Mouse (Mus musculus) forebrain, embryonic 12.5 days (tissue): ENCODE results near the gene Armc7. TPM values are rescaled to one million over a fixed set of nuclear protein-coding genes. Genes with fewer than 3 reads are reported as not detected.
A peak's percentile ranks its signal among the peaks of the same experiment; 100 is the strongest.

ENCODE experiments used
- ATAC-seq: fragments of 200-750 bp; cut with Nextera tagmentation; 2 replicates; pipeline ENCODE4 v1.8.0; 2017; ENCODE audit warnings: moderate TSS enrichment; ENCODE audit not compliant: low FRiP score
- H3K27ac ChIP-seq: fragments of 300-500 bp; sonication (generic); 2 replicates; pipeline ENCODE4 v1.5.1; 2016; ENCODE audit warnings: mild to moderate bottlenecking
- H3K27me3 ChIP-seq: fragments of 300-500 bp; sonication (generic); 2 replicates; pipeline ENCODE4 v1.6.1; 2016; ENCODE audit warnings: mild to moderate bottlenecking
- H3K36me3 ChIP-seq: fragments of 300-500 bp; sonication (generic); replicated peaks from 2 replicates; pipeline ENCODE4 v1.6.1; 2016; ENCODE audit warnings: mild to moderate bottlenecking
- H3K4me1 ChIP-seq: fragments of 300-500 bp; sonication (generic); 2 replicates; pipeline ENCODE4 v1.6.1; 2016
- H3K4me2 ChIP-seq: fragments of 300-500 bp; sonication (generic); 2 replicates; pipeline ENCODE4 v1.6.1; 2016; ENCODE audit warnings: mild to moderate bottlenecking, moderate library complexity
- H3K4me3 ChIP-seq: fragments of 300-500 bp; sonication (generic); replicated peaks from 2 replicates; pipeline ENCODE4 v1.5.1; 2016; ENCODE audit warnings: mild to moderate bottlenecking
- H3K9ac ChIP-seq: fragments of 300-500 bp; sonication (generic); 2 replicates; pipeline ENCODE4 v1.6.1; 2016; ENCODE audit warnings: mild to moderate bottlenecking
- H3K9me3 ChIP-seq: fragments of 300-500 bp; sonication (generic); 2 replicates; pipeline ENCODE4 v1.6.1; 2016
- WGBS: fragments of 180-500 bp; shearing (Covaris S2); methylation state at CpG from one replicate; pipeline ENCODE4 v1.1.7; 2016; 5-methylcytosine and 5-hydroxymethylcytosine counted together
- polyA plus RNA-seq: library from polyadenylated mRNA; unstranded; fragments of >200 nt; fragmentation: Nextera tagmentation; extraction: Ambion mirVana; gene quantifications from 2 replicates; pipeline ENCODE4 v1.2.1, GENCODE M21; 2016

Armc7 gene
- polyA plus RNA-seq, result 10.9 and 11.0 TPM in 2 replicates

DNA sequence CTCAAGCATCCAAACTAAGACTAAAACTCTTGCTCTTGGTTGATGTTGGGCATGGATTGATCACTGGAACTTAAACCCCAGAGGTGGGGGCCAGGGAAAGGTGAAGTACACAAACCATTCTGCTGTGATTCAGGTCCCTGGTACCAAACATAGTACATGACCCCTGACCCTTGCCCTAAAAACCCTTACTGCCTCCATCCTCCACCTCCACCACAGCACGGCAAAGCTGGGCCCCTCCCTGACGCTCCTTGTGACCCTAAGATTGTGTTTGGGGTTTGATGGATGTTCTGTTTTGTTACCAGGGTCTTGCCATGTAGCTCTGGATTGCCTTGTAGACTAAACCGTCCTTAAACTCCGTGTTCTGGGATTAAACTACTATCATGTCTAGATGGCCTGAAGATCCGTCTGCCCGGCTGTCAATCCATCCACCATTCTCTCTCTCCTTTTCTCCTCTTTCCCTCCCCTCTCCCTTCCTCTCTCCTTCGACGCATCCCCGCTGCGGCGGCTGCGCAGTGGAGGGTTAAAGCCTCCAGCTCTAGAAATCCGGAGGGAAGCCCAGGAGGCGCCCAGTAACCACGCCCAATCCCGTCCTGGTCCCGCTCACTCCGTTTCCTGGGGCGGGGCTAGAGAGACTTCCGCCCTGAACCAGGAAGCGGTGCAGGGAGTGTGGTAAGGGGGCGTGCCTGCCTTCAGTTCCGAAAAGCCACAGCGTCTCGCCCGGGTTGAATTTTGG lies at the start of gene Armc7:
Gene Armc7 (plus strand): TSS at position 643 of the 733 bp plus-strand sequence.
- peak; percentile 97 for ATAC-seq
- peak within 1 kb of the TSS; percentile 85 for H3K27ac ChIP-seq
- H3K9me3 ChIP-seq, result no peaks in the 10 kb centered on the region
- peak within 1 kb of the TSS; percentile 99 for H3K4me2 ChIP-seq
- peak within 1 kb of the TSS; percentile 85 for H3K4me3 ChIP-seq
- peaks cover 35% of the 10 kb centered on the region for H3K4me1 ChIP-seq
- H3K27me3 ChIP-seq, result no peaks in the 10 kb centered on the region
- H3K36me3 ChIP-seq, result no peaks in the 10 kb centered on the region
- WGBS, result under 1% methylated on average over 26 of the region's 26 CpGs
- peak within 1 kb of the TSS; percentile 79 for H3K9ac ChIP-seq

DNA sequence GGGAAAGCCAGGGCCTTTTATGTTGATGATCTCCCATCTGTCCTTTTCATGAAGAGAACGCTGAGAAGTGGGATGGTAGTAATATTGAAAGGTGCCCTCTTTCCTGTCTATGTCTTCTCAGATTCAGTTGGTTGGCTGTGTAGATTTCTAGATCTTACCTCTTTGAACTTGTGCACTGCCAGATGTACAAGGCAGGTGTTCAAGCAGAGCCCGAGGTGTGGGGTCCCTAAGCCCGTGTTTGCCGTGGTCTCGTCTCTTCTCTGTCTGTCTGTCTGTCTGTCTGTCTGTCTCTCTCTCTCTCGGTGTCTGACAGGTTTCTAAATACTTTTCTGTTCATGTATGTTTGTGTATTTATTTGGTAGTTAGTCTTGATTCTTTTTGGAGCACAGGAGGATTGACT lies 49.8 kb upstream of the Armc7 start:
- Histone ChIP-seq H3K4me3 (no peak overlapping the region), H3K27ac (no peak overlapping the region), H3K9ac (no peak overlapping the region), H3K4me1 (peaks cover 26% of the 10 kb centered on the region), H3K27me3 (no peaks in the 10 kb centered on the region), H3K9me3 (no peaks in the 10 kb centered on the region), H3K36me3 (peaks cover 67% of the 10 kb centered on the region), H3K4me2 (no peak overlapping the region)
- WGBS, result 91% methylated on average over 6 of the region's 6 CpGs
- ATAC-seq, result no peak

DNA sequence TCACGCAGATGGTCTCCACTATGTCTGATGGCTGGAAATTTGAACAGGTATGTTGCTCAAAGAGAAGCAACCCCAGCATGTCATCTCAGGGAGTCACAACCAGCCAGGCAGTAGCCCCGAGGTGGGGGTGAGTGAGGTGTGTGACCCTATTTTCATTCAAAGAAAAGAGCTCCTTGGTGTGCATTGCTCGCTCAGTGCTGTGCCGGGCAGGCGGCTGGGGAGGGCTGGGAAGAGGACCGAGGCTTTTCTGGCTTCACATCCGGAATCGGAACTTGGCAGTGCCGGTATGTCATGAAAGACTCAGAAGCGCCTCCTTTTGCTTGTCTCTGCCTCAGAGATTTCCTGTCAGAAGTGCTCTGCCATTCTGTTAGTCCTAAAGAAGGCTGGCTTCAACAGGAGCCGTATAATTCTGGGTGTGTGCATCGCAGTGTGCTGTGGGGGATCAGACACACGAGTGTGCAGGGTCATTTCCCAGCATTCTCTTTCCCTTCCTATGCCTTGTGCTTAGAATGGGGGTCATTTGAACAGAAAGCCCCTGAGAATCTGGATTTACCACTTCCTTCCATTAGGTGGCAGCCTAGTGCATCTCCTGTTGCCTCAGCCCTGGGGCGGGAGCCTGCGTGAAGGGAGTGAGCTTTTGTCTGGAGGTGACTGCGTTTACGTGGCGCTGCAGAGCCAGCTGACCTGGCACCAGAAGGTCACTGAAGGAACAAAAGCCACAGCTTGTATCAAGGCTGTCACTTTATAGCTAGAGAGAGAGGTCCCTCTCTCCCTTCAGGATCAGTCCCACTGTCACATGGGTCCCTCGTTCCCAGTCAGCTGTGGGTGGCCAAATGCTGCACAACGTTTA lies 47.8 kb upstream of the Armc7 start:
- no peaks in the 10 kb centered on the region for H3K27me3 ChIP-seq
- peak; percentile 65 for ATAC-seq
- H3K9me3 ChIP-seq, result no peaks in the 10 kb centered on the region
- peaks cover 12% of the 10 kb centered on the region for H3K4me1 ChIP-seq
- H3K4me2 ChIP-seq, result peak overlapping the region; percentile 34; the same call in 1 of the 2 replicates
- 30% methylated on average over 20 of the region's 20 CpGs for WGBS
- no peak overlapping the region for H3K9ac ChIP-seq
- no peak overlapping the region for H3K4me3 ChIP-seq
- peak overlapping the region; percentile 56 for H3K27ac ChIP-seq
- H3K36me3 ChIP-seq, result peaks cover 79% of the 10 kb centered on the region

DNA sequence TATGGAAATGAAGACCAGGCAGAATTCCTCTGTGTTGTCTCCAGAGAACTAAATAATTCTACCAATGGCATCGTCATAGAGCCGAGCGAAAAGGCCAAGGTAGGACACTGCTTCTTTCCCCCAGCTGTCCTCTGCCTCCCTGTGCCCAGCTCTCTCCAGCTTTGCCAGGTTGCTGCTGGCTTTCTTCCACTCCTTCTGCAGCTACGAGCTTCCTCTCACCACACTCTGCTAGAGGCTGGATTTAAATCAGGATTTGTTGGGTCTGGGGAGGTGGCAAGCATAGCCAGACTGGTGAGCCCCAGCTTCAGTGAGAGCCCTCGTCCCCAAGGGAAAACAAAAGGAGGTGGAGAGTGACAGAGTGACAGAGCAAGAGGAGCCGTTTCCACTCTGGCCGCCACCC lies 46.2 kb upstream of the Armc7 start:
- Histone ChIP-seq H3K4me2 (no peak overlapping the region), H3K9ac (no peak overlapping the region), H3K36me3 (peaks cover 78% of the 10 kb centered on the region), H3K9me3 (no peaks in the 10 kb centered on the region), H3K27me3 (no peaks in the 10 kb centered on the region), H3K4me1 (peaks cover 12% of the 10 kb centered on the region), H3K27ac (no peak overlapping the region), H3K4me3 (no peak overlapping the region)
- WGBS, result 92% methylated on average over 7 of the region's 7 CpGs
- no peak for ATAC-seq

DNA sequence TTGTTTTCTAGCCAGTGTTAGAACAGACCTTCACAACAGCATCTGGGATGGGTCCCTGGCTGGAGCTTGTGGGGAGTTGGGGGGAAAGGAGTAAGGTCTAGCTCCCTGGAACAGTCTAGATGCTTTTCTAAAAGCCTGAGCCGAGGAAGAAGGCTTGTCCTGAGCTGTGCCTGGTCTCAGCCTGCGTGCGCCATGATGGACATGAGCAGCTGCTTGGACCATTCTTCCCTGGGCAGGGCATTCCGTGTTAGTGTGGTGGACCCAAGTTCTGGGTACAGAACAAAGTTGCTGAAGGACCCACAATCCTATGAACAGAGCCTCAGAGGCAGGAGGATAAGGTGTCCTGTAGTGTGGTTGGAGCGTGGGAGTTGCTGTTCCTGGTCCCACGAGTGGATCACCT lies 44.9 kb upstream of the Armc7 start:
- Histone ChIP-seq H3K4me3 (no peak overlapping the region), H3K9ac (no peak overlapping the region), H3K27me3 (peaks cover 8% of the 10 kb centered on the region; the same call in 1 of the 2 replicates), H3K27ac (no peak overlapping the region), H3K9me3 (no peaks in the 10 kb centered on the region), H3K4me1 (peaks cover 15% of the 10 kb centered on the region), H3K36me3 (peaks cover 67% of the 10 kb centered on the region), H3K4me2 (no peak overlapping the region)
- ATAC-seq, result no peak
- 96% methylated on average over 6 of the region's 6 CpGs for WGBS

DNA sequence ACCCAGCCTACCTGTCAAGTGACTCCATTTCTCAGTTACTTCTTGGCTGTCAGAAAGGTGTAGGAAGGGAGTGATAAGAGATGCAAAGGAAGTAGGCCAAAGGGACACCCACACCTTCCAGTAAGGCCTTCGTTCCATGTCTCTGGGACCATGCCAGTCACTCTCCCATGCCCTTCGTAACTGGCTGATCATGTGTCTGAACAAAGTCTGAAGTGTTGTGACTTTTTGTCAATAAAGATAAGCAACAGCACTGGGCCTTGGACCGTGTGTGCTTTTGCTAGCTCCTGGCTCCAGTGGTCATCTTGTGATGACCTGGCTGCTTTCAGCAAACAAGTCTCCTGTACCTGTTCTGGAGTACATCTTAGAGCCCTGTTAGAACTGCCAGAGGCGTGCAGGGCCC lies 42.7 kb upstream of the Armc7 start:
- H3K27ac ChIP-seq, result no peak overlapping the region
- no peak for ATAC-seq
- H3K27me3 ChIP-seq, result peaks cover 8% of the 10 kb centered on the region; the same call in 1 of the 2 replicates
- no peaks in the 10 kb centered on the region for H3K9me3 ChIP-seq
- H3K4me3 ChIP-seq, result no peak overlapping the region
- peaks cover 18% of the 10 kb centered on the region for H3K4me1 ChIP-seq
- 81% methylated on average over 4 of the region's 4 CpGs for WGBS
- no peak overlapping the region for H3K9ac ChIP-seq
- H3K4me2 ChIP-seq, result no peak overlapping the region
- H3K36me3 ChIP-seq, result peaks cover 49% of the 10 kb centered on the region

DNA sequence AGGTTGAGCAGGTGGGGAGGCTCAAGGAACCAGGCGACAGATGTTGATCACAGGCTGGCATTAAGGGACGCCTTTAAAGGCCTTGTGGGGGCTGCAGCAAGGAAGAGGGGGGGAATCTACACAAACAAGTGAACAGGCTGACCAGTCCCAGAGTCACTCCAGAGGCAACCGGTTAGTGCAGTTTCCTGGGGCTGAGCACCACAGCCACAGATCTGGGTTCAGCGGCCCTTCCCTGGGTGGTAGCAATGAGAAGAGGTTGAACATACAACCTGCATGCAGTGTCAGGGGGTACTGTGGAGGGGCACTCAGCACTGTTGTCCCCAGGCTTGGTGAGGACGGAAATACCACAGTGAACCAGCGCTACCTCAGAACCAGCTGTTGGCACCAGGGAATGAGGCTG lies 42.1 kb upstream of the Armc7 start:
- WGBS, result 82% methylated on average over 6 of the region's 6 CpGs
- no peak for ATAC-seq
- Histone ChIP-seq H3K4me2 (no peak overlapping the region), H3K9ac (no peak overlapping the region), H3K36me3 (peaks cover 48% of the 10 kb centered on the region), H3K4me1 (peaks cover 12% of the 10 kb centered on the region), H3K27ac (no peak overlapping the region), H3K9me3 (no peaks in the 10 kb centered on the region), H3K27me3 (peaks cover 8% of the 10 kb centered on the region; the same call in 1 of the 2 replicates), H3K4me3 (no peak overlapping the region)

DNA sequence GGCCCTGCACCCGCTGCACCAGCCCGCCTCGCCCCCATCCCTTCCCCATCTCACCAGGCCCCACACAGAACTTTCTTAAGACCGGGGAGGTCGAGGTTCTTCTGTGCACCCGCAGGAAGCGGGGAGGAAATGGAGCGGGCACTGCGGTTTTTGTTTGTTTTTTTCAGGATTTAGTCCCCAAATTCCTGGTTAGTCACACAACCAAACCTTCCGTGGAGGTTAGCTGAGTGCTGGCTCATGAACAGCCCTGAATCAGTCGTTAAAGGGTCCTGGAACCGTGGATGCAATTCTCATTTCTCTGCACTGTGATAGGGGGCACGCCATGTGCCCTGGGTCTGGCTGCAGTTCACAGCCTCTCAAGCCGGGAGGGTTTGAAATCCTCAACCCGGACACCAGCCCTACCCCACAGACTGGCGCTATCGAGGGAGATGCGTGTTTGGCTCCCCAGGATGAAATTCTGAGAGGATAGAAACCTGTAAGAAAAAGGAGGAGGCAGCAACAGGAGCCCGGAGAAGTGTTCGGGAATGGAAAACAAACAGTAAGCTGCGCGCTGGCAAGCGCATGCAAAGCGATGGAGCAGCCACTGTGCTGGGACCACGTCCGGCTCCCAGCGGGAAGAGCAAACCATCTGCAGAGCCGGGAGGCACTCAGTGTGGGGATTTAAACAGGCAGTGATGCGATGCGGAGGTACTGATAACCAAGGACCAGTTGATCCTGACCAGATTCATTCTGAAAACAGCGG lies 39.7 kb upstream of the Armc7 start:
- Histone ChIP-seq H3K27me3 (peaks cover 8% of the 10 kb centered on the region; the same call in 1 of the 2 replicates), H3K4me1 (peaks cover 12% of the 10 kb centered on the region), H3K9me3 (no peaks in the 10 kb centered on the region), H3K27ac (no peak overlapping the region), H3K9ac (peak overlapping the region; percentile 48), H3K36me3 (peaks cover 24% of the 10 kb centered on the region), H3K4me2 (peak overlapping the region; percentile 53), H3K4me3 (peak overlapping the region; percentile 25)
- ATAC-seq, result peak; percentile 58; the same call in 1 of the 2 replicates
- 6% methylated on average over 31 of the region's 31 CpGs for WGBS

DNA sequence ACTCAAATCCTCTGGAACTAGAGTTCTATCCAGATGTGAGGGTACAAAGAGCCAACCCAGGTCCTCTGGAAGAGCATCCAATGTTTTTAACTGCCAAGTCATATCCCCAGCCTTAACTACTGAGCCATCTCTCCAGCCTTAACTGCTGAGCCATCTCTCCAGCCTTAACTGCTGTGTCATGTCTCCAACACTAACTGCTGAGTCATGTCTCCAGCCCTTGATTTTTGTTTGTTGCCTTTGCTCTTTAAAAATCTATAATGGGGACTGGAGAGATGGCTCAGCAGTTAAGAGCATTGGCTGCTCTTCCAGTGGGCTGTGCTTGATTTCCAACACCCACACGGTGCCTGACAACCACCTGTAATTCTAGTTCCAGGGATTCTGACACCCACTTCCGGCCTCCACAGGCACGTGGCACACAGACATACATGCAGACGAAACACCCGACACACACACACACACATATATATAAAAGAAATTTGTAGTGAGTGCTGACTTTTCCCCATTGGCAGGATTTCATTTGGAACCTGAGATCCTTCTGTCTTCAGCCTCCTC lies 37.8 kb upstream of the Armc7 start:
- WGBS, result 85% methylated on average over 5 of the region's 5 CpGs
- H3K4me2 ChIP-seq, result no peak overlapping the region
- H3K4me3 ChIP-seq, result no peak overlapping the region
- peaks cover 8% of the 10 kb centered on the region; the same call in 1 of the 2 replicates for H3K27me3 ChIP-seq
- no peak for ATAC-seq
- no peak overlapping the region for H3K27ac ChIP-seq
- H3K4me1 ChIP-seq, result peaks cover 12% of the 10 kb centered on the region
- peaks cover 5% of the 10 kb centered on the region; the same call in 1 of the 2 replicates for H3K36me3 ChIP-seq
- H3K9ac ChIP-seq, result no peak overlapping the region
- no peaks in the 10 kb centered on the region for H3K9me3 ChIP-seq

DNA sequence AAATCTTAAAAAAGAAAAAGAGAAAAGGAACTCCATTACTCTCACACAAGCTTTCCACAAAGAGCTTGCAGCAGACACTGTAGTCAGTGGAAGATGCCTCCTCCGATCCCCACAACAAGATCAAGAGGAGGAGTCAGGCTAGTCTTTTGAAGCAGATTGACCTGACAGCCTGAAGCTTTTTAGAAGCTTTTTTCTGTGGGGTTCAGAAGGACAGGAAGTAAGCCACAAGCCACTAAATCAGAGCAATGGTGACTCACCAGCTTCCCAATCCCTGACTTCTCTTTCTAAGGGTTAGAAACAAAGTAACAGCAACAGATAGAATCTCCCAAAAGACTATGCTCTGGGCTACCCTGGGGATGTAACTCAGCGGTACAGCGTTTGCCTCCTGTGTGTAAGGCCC lies 36.1 kb upstream of the Armc7 start:
- Histone ChIP-seq H3K27ac (no peak overlapping the region), H3K4me1 (peaks cover 12% of the 10 kb centered on the region), H3K36me3 (no peaks in the 10 kb centered on the region), H3K27me3 (peaks cover 8% of the 10 kb centered on the region; the same call in 1 of the 2 replicates), H3K9me3 (no peaks in the 10 kb centered on the region), H3K4me3 (no peak overlapping the region), H3K4me2 (no peak overlapping the region), H3K9ac (no peak overlapping the region)
- WGBS, result 86% methylated on average over 3 of the region's 3 CpGs
- no peak for ATAC-seq

DNA sequence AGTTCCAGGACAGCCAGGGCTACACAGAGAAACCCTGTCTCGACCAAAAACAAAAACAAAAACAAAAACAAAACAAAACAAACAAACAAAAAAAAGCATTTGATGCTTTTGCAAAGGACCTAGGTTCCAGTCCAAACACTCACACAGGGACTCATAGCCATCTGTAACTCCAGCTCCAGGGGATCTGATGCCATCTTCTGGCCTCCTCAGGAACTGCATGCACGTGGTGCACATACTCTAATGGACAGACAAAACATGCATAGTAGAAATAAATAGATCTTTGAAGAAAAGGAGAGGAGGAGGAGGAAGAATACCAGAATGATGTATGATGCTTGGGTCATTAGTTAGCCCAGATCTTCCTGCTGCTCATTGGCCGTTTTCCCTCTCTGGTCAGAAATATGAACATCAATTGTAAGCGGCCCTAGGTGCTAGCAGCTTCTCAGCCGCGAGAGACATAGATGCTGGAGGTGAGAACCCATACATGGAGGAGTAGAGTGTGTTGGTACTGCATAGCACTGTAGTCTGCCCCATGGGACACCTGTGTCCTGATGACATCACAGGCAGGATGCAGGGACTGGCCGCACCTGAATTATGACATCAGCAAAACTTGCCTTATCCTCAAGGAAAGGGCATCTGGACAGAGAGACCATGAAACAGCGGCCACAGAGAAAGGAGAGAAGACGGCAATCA lies 35.4 kb upstream of the Armc7 start, which contains the start of gene Trim80:
Gene Trim80 (plus strand): TSS at position 640 of the 690 bp plus-strand sequence.
- ATAC-seq, result no peak
- peaks cover 12% of the 10 kb centered on the region for H3K4me1 ChIP-seq
- H3K4me3 ChIP-seq, result no peak within 1 kb of the TSS
- peaks cover 6% of the 10 kb centered on the region; the same call in 1 of the 2 replicates for H3K27me3 ChIP-seq
- 92% methylated on average over 9 of the region's 9 CpGs for WGBS
- no peak within 1 kb of the TSS for H3K4me2 ChIP-seq
- no peak within 1 kb of the TSS for H3K9ac ChIP-seq
- no peaks in the 10 kb centered on the region for H3K36me3 ChIP-seq
- no peak within 1 kb of the TSS for H3K27ac ChIP-seq
- no peaks in the 10 kb centered on the region for H3K9me3 ChIP-seq
